Mouse (Mus musculus) G1E (cell line): Measurements from ENCODE around the gene Sgms1. TPM values are rescaled to one million over a fixed set of nuclear protein-coding genes. Genes with fewer than 3 reads are reported as not detected.
"Not testable (repeated sequence)": the region's sequence is repeated elsewhere in the genome, so short reads cannot be mapped to it uniquely, and the experiment has no call there.

ENCODE experiments used
- ATAC-seq: 2 replicates; pipeline ENCODE4 v1.8.0; 2016; ENCODE audit warnings: mild to moderate bottlenecking; ENCODE audit not compliant: insufficient number of reproducible peaks, poor library complexity, low FRiP score, severe bottlenecking; ENCODE audit errors: extremely low read depth
- DNase-seq: peaks from one replicate; pipeline ENCODE4 v3.0.0; 2012; ENCODE audit warnings: low spot score
- H3K27me3 ChIP-seq: 2 replicates; pipeline ENCODE4 v1.6.1; 2012; ENCODE audit warnings: mild to moderate bottlenecking, low read length, inconsistent platforms; ENCODE audit not compliant: insufficient read depth
- H3K36me3 ChIP-seq: replicated peaks from 2 replicates; pipeline ENCODE3; 2012; ENCODE audit warnings: mild to moderate bottlenecking, inconsistent platforms
- H3K4me1 ChIP-seq: 2 replicates; pipeline ENCODE4 v1.6.1; 2012; ENCODE audit warnings: low read depth, low read length, inconsistent platforms, mixed read lengths; ENCODE audit not compliant: insufficient read depth
- H3K4me3 ChIP-seq: 2 replicates; pipeline ENCODE4 v1.5.1; 2012; ENCODE audit warnings: low read depth, mild to moderate bottlenecking, inconsistent platforms, low read length, moderate library complexity, mixed read lengths
- H3K9me3 ChIP-seq: replicated peaks from 2 replicates; pipeline ENCODE4 v1.6.1; 2012; ENCODE audit warnings: inconsistent platforms
- CTCF ChIP-seq: IDR thresholded peaks from 2 replicates; pipeline ENCODE4 v1.5.1; 2012; ENCODE audit warnings: low read depth, low read length, inconsistent platforms, mixed read lengths
- GATA1 ChIP-seq: IDR thresholded peaks from 2 replicates; pipeline ENCODE4 v1.6.1; 2012; ENCODE audit warnings: borderline replicate concordance, low read length, inconsistent platforms, mixed read lengths
- GATA2 ChIP-seq: IDR thresholded peaks from 2 replicates; pipeline ENCODE4 v1.6.1; 2012; ENCODE audit warnings: low read depth, low read length, inconsistent platforms, borderline replicate concordance
- POLR2AphosphoS5 ChIP-seq: IDR thresholded peaks from 2 replicates; pipeline ENCODE4 v1.6.1; 2012; ENCODE audit warnings: low read depth, low read length, inconsistent platforms; ENCODE audit not compliant: insufficient replicate concordance
- TAL1 ChIP-seq: conservative IDR thresholded peaks from 2 replicates; pipeline ENCODE4 v1.6.1; 2012; ENCODE audit warnings: low read depth, low read length, inconsistent platforms, mixed read lengths
- polyA plus RNA-seq: library from polyadenylated mRNA; stranded (reverse); fragments of >175 nt; gene quantifications from 2 replicates; pipeline ENCODE4 v1.2.3, GENCODE M21; 2012
- total RNA-seq, 2 experiments: library from RNA; stranded (forward) in 1 of 2; stranded (reverse) in 1 of 2; fragments of 200-1000 nt in 1 of 2; fragments of >200 nt in 1 of 2; fragmentation: Nextera tagmentation in 1 of 2; gene quantifications; 2 replicates each; pipeline ENCODE4 v1.2.3; 2014 to 2017

Gene Sgms1
- total and polyA plus RNA-seq, 3 experiments, result 14.5 to 91.0 (median 61.2) TPM

GRCm38 (mm10) chr19:32102294-32102975 lies 287.1 kb downstream of the Sgms1 start:
- no peak for TF ChIP-seq POLR2AphosphoS5
- H3K27me3 ChIP-seq, result peaks cover 31% of the 10 kb centered on the region
- H3K36me3 ChIP-seq, result no peaks in the 10 kb centered on the region
- no peaks in the 10 kb centered on the region for H3K9me3 ChIP-seq
- peaks cover 4% of the 10 kb centered on the region; the same call in 1 of the 2 replicates for H3K4me1 ChIP-seq
- DNase-seq, result no peak
- ATAC-seq, result no peak
- H3K4me3 ChIP-seq, result no peak overlapping the region

- Histone ChIP-seq H3K9me3 (no peaks in the 10 kb centered on the region), H3K4me3 (no peak overlapping the region), H3K27me3 (peaks cover 20% of the 10 kb centered on the region), H3K4me1 (peaks cover 3% of the 10 kb centered on the region; the same call in 1 of the 2 replicates), H3K36me3 (no peaks in the 10 kb centered on the region)
- no peak for ATAC-seq
- no peak for DNase-seq
- no peak for TF ChIP-seq POLR2AphosphoS5
These were observed 290.9 kb downstream of the Sgms1 start for GRCm38 (mm10) chr19:32098582-32098981.

- Histone ChIP-seq H3K9me3 (no peaks in the 10 kb centered on the region), H3K36me3 (no peaks in the 10 kb centered on the region), H3K27me3 (peaks cover 7% of the 10 kb centered on the region; the same call in 1 of the 2 replicates), H3K4me3 (no peak overlapping the region), H3K4me1 (peaks cover 8% of the 10 kb centered on the region)
- no peak for ATAC-seq
- DNase-seq, result no peak
- no peak for TF ChIP-seq GATA1
- no peak for TF ChIP-seq GATA2
These were observed 297.2 kb downstream of the Sgms1 start for GRCm38 (mm10) chr19:32092358-32092757.

GRCm38 (mm10) chr19:32090804-32091203 lies 298.7 kb downstream of the Sgms1 start:
- no peak for ATAC-seq

GRCm38 (mm10) chr19:32088570-32088969 lies 300.9 kb downstream of the Sgms1 start:
- Histone ChIP-seq H3K9me3 (no peaks in the 10 kb centered on the region), H3K27me3 (no peaks in the 10 kb centered on the region), H3K36me3 (no peaks in the 10 kb centered on the region), H3K4me1 (peaks cover 8% of the 10 kb centered on the region), H3K4me3 (no peak overlapping the region)
- ATAC-seq, result no peak
- no peak for TF ChIP-seq GATA1
- DNase-seq, result no peak

More at GRCm38 (mm10) chr19:32090804-32091203, 298.7 kb downstream of the Sgms1 start:
- Histone ChIP-seq H3K9me3 (no peaks in the 10 kb centered on the region), H3K27me3 (peaks cover 3% of the 10 kb centered on the region; the same call in 1 of the 2 replicates), H3K4me3 (no peak overlapping the region), H3K4me1 (peaks cover 8% of the 10 kb centered on the region), H3K36me3 (no peaks in the 10 kb centered on the region)
- DNase-seq, result no peak
- TF ChIP-seq CTCF (no peak), TAL1 (no peak), GATA1 (no peak), POLR2AphosphoS5 (no peak)

GRCm38 (mm10) chr19:32087736-32088470 lies 301.6 kb downstream of the Sgms1 start:
- ATAC-seq (no peak), DNase-seq (no peak)
- TF ChIP-seq GATA2 (no peak), POLR2AphosphoS5 (no peak), CTCF (no peak)
- H3K36me3 ChIP-seq, result no peaks in the 10 kb centered on the region
- no peaks in the 10 kb centered on the region for H3K9me3 ChIP-seq
- no peak overlapping the region for H3K4me3 ChIP-seq
- no peaks in the 10 kb centered on the region for H3K27me3 ChIP-seq
- peaks cover 8% of the 10 kb centered on the region for H3K4me1 ChIP-seq

GRCm38 (mm10) chr19:32084813-32085212 lies 304.7 kb downstream of the Sgms1 start:
- ATAC-seq, H3K9me3 ChIP-seq, H3K36me3 ChIP-seq, DNase-seq, H3K4me3 ChIP-seq, H3K4me1 ChIP-seq, H3K27me3 ChIP-seq: not testable (repeated sequence)

Other genes with a start within 250 kb of the Sgms1 start
- 13.8 and 18.3 TPM in 2 replicates for gene Rpl9-ps6, start 76.9 kb upstream of the Sgms1 start, total RNA-seq (2014; fragmentation: Nextera tagmentation)
- gene Rpl9-ps6, start 76.9 kb upstream of the Sgms1 start, total RNA-seq (2017), result 103 and 117 TPM in 2 replicates
- 1.9 and 2.0 TPM in 2 replicates for gene Rpl9-ps6, start 76.9 kb upstream of the Sgms1 start, polyA plus RNA-seq
- gene Minpp1, start 96.1 kb upstream of the Sgms1 start, total RNA-seq (2014; fragmentation: Nextera tagmentation), result 62.6 and 63.2 TPM in 2 replicates
- 68.8 and 73.1 TPM in 2 replicates for gene Minpp1, start 96.1 kb upstream of the Sgms1 start, total RNA-seq (2017)
- 197 and 273 TPM in 2 replicates for gene Minpp1, start 96.1 kb upstream of the Sgms1 start, polyA plus RNA-seq
- gene Papss2, start 206.1 kb upstream of the Sgms1 start, total RNA-seq (2014; fragmentation: Nextera tagmentation), result 66.2 and 85.0 TPM in 2 replicates
- 139 and 164 TPM in 2 replicates for gene Papss2, start 206.1 kb upstream of the Sgms1 start, total RNA-seq (2017)
- 4.3 and 7.0 TPM in 2 replicates for gene Papss2, start 206.1 kb upstream of the Sgms1 start, polyA plus RNA-seq